Mouse (Mus musculus) left cerebral cortex, adult 9 months (tissue): ENCODE measurements at regions not wholly inside any gene's neighbourhood (a gene's known extent, or its start where the extent isn't known, plus 50 kb on each side); places are given as distances from the start of the nearest gene placed in this dataset.

Experiments
- DNase-seq, 2 experiments: peaks; one replicate each; pipeline ENCODE4 v3.0.0; 2022; ENCODE audit warnings: low spot score in 2 of 2

DNA sequence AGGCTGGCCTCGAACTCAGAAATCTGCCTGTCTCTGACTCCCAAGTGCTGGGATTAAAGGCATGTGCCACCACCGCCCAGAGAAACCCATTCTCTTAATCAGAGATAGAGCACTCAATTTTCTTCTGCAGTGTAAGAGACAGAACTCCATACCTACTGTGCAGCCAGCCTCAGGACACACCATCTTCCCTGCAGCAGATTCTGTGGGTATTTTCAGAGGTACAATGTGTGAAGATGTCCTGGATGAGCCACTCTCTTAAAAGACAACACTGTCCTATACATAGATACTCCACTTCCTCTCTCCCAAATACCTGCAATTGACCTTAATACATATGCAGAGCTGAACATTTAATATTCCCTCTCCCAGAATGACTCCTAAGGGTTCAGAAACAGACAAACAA, 111.5 kb downstream of the Nr1d2 start:
- DNase-seq: no peak

GRCm38 (mm10) chr14:18106901-18107789, 131.8 kb downstream of the Nr1d2 start:
- peak; percentile 63 to 79 for DNase-seq

- no peak for DNase-seq
These were observed 133.3 kb downstream of the Nr1d2 start for GRCm38 (mm10) chr14:18105606-18106005.

- DNase-seq: no peak
These were observed 138.7 kb downstream of the Nr1d2 start for GRCm38 (mm10) chr14:18100195-18100594.
